Mouse (Mus musculus) adrenal gland, postnatal 4 days (tissue): ENCODE results near the gene Tfip11. TPM values are rescaled to one million over a fixed set of nuclear protein-coding genes. Genes with fewer than 3 reads are reported as not detected.

Experiments
- DNase-seq, 2 experiments: peaks; one replicate each; pipeline ENCODE4 v3.0.0; 2021 to 2022; ENCODE audit warnings: low spot score in 2 of 2, mixed read lengths in 2 of 2
- long read RNA-seq, 2 experiments: library from polyadenylated mRNA; stranded (forward); transcript quantifications; one replicate each; pipeline ENCODE4 v2.0.0; 2021
- total RNA-seq, 2 experiments: library from RNA; stranded (reverse); gene quantifications; 2 replicates each; pipeline ENCODE4 v1.2.3; 2021

Tfip11 gene
- 10 to 100 TPM; 35.9 to 43.0 TPM for total RNA-seq
- long read RNA-seq, experiment 1, transcript Tfip11-201 (14 exons, 3,560 nt), result major isoform, 16 of 26 reads
- long read RNA-seq, experiment 1, partial matches to known transcripts, result 5 of 26 reads
- long read RNA-seq, experiment 1, other reads (novel, unspliced or antisense), result 5 of 26 reads
- long read RNA-seq, experiment 2, transcript Tfip11-201 (14 exons, 3,560 nt), result major isoform, 26 of 61 reads
- long read RNA-seq, experiment 2, partial matches to known transcripts, result 25 of 61 reads
- long read RNA-seq, experiment 2, other reads (novel, unspliced or antisense), result 9 of 61 reads

DNA sequence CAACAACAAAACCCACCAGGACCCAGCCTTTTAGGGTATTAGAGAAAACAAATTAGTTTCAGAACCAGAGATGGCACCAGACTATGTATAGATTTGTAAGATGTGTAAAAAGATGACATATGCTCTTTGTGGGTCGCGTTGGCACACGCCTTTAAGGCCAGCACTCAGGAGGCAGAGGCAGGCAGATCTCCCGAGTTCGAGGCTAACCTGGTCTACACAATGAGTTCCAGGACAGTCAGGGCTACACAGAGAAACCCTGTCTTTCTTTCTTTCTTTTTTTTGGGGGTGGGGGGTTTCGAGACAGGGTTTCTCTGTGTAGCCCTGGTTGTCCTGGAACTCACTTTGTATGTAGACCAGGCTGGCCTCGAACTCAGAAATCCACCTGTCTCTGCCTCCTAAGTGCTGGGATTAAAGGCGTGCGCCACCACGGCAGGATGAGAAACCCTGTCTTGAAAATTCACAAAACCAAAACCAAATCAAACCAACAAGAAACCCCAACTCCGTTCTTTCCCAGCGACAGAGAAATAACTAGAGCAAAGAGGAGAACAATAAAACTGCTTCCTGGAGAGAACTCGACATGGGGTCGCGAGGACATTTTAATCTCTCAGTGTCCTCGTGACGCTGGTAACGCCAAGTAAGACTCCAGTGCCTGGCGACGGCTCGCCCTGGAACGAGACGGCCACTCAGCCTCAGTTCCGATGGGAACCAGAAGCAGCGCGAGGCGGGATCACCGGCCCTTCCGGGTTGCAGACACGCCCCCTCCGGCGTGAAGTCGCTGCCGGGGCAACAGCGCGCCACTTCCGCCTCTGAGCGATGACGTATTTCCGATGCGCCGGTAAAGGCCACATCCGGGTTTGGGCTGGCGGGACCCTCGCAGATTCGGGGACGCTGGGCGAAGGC lies at the start of gene Tfip11:
Tfip11 (plus strand) TSS at position 813 of the 900 bp plus-strand sequence.
- peak; percentile 93 to 95 for DNase-seq

DNA sequence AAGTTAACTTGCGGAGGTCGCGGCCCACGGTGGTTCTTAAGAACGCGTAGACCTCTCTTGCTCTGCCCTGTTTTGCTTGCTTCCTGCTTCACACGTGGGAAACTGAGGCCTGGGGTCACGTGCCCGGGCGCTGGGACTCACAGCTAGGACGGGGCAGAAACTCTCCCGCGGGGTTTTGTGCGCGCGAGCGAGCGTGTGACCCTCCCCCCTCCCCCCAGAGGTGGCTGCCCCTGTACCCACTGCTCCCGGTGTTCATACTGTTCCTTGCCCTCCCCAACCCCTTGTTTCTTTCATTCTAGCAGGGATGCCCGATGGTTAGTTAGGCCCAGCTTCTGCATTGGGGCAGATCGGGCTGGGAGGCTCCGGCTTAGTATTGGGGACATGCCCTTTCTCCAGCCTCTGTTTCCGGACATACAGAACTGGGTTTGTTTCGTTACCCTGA lies 49.2 kb upstream of the Tfip11 start:
- DNase-seq, result no peak

GRCm38 (mm10) chr5:112277906-112278470 lies 48.2 kb upstream of the Tfip11 start:
- DNase-seq, result no peak

DNA sequence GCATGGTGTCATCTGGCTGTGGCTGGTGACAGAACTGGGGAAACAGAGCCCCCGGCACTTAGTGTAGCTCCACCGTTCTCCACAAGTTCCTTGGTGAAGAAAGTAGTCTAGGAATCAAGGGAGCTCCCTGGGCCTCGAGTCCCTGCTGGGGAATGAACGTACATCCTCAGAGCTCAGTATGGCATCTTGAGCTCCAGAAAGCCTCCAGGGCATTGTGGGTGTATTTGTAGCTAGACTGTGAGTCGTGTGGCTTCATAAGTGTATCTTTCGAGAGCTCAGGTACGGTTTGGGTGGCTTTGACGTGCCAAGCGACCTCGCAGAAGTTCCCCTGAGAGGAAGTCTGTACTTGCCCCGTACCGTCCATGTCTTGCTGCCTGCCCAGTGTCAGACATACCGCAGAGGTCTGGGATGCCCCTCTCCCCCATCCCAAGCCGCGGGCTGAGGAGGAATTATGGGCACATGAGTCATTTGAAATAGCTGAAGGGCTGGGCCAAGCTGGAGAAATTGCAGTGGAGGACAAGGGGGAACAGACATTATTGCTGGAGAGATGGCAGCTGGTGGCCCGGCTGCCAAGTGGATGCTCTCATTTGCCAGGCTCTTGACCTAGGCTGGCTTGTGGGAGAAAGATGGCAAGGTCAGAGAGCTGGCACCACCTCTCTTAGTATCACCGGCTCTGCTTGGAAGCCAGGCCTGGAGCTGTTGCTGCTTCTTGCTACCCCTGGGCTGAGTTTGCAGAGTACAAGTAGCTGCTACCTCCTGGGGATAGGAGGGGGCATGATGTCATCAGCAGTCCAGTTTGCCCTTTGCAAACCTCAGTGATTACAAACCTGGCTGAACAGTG lies 46.8 kb upstream of the Tfip11 start:
- DNase-seq, result no peak

- DNase-seq, result no peak
Measured at GRCm38 (mm10) chr5:112280151-112280550, 46.0 kb upstream of the Tfip11 start.

DNA sequence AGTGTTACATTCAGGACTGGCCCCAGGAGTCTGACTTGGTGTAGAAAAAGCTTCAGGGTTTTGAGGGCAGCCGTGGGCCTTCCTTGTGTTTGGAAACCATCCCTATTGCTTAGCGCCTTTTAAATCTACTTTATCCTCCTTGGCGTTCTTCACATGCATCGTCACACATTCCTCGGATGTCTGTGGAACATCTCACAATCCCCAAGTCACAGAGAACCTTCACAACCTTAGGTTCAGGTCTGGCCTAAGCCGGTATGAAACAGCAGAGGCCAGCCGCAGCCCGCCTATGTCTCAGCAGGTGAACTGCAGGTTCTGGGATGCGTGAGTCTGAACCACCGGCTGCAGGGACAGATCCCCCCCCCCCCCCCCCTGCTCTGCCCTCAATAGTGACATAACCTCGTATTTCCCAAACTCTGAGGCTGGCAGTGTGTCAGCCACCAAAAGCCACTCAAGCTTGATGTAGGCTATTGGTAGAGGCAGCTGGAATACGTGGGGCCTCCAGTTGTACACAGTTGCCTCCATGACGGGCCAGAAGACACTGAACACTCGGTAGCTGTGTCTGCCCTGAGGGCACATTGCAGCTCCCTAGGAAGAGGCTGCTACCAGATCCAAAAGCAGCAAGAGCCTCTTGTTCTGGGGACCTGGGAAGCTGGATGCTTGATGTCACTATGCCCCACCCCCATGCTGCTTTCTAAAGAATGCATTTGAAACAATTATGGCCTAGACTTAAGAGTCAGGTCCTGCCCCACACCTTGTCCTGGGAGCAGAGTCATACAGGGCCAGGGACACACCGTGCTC lies 45.1 kb upstream of the Tfip11 start:
- DNase-seq, result no peak

DNA sequence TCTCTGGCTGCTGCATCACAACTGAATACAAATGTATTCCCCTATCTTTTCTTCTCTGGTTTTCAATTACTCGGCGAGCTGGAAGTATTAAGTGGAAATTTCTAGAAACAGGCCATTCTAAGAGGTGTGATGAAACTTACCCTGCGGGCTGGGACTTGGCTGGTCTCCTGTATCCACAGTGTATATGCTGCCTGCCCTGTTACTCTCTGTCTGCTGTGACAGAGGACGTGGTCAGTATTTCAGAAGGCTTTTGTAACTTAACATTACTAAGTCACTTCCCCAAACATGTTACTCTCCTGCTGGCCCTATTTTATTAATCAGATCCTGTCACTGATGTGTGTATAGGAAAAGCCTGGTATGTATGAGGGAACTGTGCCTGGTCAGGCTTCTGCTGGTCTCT lies 44.5 kb upstream of the Tfip11 start:
- DNase-seq, result no peak

- DNase-seq, result no peak
Measured at GRCm38 (mm10) chr5:112282123-112282779, 43.9 kb upstream of the Tfip11 start.

DNA sequence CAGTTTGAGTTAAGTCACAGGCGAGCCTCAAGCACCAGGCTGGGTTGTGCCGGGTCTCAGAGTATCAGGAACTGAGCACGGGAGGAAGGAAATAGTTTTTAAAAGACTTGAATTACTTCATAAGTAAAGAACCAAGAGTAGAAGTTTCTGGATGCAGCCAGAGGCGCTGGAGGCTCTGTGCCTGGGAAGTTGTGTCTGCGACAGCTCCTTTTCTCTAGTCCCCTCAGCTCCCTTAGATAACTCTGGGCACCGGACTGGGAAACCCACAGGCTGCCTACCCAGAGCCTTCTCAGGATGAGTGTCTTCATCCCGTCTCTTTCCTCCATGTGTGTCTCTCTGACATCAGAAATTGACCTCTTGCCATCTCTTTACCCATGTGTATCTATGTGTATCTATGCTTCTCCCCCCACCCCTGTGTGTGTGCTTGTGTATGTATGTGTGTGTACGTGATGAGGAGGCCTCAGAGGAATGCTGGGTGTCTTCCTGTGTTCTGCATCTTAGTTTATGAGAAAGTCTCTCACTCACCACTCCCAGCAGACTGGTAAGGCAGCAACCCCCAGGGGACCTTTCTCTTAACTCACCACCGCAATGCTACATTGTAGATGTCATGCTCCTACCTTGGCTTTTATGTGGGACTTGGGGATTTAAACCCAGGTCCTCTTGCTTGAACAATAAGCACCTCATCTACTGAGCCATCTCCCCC lies 43.2 kb upstream of the Tfip11 start:
- DNase-seq, result no peak

DNA sequence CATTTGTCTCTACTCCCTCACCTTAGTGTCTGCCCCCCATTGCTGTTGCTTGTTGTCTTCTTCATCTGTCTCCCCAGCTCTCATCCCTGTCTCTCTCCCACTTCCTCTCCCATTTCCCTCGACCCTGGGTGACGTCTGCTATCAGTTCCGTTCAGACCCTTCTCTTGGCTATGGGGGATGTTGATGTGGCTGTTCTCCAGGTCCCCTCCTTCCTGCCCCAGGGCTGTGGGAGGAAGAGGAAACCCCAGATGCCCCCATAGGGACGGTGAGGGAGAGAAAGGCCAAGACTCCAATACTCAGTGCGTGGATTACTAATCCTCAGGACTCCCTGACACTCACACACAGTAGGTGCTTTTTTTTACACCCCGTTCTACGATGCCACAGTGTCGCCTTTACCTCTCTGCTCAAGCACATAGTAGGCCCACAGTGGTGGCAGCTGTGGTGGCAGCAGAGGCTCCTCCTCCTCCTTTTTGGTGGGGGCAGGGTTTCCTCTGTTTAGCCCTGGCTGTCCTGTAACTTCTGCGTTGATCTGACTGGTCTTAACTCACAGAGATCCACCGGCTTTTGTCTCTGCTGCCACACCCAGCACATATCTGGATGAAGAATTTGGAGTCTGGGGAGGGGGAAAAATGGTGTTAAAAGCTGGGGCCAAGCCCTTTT lies 42.5 kb upstream of the Tfip11 start:
- no peak for DNase-seq

DNA sequence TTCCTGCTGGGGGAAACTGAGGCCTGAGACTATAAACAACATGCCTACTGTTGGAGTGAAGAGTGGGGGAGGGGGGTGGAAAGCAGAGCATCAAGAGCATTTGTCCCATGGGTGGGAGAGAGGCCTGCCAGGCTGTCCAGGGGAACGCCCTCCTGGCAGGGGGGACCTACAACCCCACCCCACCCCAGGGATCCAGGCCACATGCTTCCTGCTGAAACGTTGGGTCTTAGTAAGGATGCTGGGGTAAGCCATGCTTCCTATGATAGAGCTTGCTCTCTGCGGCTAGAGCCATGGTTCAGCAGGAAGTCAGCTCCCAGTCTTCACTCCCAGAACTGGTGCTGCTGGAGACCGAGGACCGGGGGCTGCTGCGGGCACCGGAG lies 42.0 kb upstream of the Tfip11 start:
- DNase-seq, result no peak

DNA sequence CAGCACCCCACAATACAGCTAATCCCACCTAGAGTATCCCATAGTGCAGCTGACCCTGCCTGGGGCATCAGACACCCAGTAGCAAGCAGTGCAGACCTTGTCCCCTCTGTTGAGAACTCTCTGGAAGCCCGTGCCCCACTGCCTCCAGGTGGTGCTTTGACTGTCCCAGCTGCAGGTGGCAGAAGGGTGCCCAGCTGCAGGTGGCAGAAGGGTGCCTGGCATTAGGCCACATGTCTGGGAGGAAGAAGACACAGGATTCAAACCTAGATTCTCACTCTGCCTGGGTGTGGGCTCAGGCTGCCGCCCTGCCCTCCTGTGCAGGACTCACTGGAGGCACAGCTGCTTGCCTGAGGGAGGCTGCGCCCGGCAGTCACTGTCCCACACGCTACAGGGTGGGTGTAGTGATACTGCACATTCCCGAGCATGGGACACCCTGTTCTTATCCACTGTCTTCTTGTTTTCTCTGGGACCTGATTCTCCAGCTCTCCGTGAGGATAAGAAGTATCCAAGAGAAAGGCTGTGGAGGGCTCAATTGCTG lies 40.5 kb upstream of the Tfip11 start:
- DNase-seq, result no peak

DNA sequence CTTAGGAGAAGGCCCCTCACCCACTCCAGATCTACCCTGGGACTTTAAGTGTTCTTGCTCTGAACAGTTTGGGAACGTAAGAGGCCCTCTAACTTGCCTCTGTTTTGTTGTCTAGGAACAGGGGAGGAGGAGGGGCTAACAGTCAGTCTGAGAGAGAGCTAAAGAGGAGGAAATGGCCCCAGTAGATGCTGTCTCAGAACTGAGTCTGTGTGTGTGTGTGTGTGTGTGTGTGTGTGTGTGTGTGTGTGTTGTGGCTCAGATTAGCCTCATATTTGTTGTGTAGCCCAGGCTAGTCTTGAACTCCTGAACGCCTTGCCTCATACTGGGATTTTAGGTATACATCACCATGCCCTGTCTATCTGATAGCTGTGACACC lies 39.6 kb upstream of the Tfip11 start:
- DNase-seq, result no peak

DNA sequence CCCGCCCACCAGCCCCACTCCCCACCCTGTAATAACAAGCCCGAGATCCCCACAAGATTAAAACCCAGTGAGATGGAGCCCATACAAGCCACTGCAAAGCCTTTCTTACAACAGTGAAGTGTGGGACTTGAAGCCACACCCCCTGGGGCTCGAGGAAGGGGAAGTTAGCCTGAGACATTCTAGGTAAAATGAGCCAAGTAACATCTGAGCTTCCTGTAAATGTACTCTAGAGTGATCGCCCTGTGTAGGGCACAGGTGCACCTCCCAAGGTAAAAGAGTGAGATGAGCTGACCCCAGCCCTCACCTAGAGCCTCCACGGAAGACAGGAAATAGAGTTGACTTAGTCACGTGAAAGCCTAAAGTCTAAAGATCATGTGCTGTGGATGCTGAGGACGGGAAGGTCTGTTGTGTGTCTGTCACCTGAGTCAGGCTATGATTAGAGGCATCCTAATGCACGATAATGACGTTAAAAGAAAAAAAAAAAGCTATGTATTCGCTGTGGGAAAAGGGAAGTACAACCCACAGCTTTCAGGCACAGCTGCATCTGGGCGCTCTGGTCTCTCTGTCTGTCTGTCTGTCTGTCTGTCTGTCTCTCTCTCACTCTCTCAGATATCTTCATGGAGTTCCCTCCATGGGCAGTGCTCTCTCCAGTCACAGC lies 39.0 kb upstream of the Tfip11 start:
- no peak for DNase-seq

- no peak for DNase-seq
Measured at GRCm38 (mm10) chr5:112287652-112288051, 38.5 kb upstream of the Tfip11 start.

GRCm38 (mm10) chr5:112288193-112289141 lies 37.7 kb upstream of the Tfip11 start:
- no peak for DNase-seq

- DNase-seq, result no peak
Measured at GRCm38 (mm10) chr5:112289236-112289635, 36.9 kb upstream of the Tfip11 start.
